Mouse (Mus musculus): ENCODE results near the gene Lonp1.
A peak's percentile ranks its signal among the peaks of the same experiment; 100 is the strongest.

The Lonp1 gene

DNA sequence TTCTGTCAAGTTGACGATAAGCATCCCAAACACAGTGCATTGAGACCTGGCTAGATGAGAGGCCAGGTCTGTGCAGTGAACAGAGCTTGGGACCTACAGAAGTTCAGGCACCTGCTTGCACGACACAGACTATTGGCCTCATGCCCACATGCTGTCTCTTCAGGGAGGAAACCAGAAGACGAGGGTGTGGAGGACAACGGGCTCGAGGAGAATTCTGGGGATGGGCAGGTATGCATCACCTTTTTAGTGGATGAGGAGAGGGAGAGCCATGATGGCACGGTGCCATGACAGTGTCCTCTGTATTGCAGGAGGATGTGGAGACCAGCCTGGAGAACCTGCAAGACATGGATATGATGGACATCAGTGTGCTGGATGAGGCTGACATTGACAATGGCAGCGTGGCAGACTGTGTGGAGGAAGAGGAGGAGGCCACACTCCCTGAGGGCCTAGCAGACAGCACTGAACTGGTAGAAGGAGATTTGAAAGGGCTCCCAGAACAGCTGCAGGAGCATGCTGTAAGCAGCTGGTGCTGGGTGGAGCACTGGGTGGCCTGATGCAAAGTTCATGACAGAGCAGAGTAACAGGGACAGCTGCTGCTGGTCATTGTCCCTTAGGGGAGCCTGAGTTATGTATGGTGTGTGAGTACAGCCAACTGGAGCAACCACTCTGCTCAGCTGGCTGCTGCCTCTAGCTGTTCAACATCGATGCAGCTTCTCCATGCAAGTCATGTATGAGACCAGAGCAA, 33.0 kb downstream of the Lonp1 start:
- DNase-seq (ENCODE audit: low read depth in 2 of 2, low spot score in 2 of 2), result no peak

DNA sequence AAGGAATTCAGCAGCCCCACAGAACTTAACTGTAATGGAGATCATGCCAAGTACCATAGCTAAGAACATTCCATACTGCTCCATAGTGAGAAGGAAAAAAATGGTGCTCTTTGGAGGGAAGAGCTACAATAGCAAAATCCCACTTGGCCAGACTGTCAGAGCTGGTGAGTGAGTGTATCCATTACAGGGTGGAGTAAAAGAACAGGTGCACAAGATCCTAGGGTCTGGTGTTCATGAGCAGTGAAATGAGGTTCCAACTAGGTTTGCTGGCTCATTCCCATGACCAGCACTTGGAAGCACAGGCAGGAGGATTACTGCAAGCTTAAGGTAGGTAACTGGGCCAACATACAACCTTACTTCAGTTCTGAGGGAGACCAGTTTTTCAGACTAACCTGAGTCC, 34.1 kb downstream of the Lonp1 start:
- DNase-seq (ENCODE audit: low read depth in 2 of 2, low spot score in 2 of 2), result no peak

DNA sequence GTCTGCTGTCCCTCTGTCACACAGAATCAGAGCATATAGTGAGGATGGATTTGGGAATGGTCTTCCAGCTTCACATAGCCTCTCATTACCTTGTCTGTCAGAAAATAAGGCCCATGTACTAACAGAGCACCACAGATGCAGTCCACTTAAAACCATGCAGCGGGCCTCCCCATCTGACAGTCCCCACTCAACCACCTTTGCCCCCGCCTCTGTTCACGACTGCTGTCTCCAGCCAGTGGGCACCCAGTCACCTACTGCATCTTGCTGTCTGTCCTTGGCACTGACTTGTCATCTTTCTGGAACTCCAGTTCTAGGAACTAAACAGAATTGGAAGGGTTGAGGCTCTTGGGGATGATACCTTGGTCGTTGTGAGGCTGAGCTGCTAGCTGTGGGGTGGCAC, 37.8 kb downstream of the Lonp1 start:
- no peak for DNase-seq (ENCODE audit: low read depth in 2 of 2, low spot score in 2 of 2)

DNA sequence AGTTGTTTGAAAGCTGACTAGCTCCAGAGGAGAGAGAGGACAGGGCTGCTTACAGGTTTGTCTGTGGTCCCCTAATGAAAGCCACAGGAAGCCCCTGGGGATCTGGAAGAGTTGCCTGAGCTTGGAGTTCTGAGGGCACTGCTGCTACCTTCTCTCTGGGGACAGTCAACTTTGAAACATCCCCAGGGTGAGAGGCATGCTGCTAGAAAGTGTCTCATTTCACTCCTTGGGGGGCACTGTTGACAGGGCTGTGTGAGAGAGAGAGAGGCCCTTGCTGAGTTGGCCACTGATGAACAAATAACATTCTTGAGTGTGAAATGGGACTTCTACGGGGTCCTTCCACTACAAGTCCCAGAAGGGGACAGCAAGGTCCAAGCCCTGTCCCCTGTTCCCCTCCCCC, 38.9 kb downstream of the Lonp1 start:
- no peak for DNase-seq (ENCODE audit: low read depth in 2 of 2, low spot score in 2 of 2)

DNA sequence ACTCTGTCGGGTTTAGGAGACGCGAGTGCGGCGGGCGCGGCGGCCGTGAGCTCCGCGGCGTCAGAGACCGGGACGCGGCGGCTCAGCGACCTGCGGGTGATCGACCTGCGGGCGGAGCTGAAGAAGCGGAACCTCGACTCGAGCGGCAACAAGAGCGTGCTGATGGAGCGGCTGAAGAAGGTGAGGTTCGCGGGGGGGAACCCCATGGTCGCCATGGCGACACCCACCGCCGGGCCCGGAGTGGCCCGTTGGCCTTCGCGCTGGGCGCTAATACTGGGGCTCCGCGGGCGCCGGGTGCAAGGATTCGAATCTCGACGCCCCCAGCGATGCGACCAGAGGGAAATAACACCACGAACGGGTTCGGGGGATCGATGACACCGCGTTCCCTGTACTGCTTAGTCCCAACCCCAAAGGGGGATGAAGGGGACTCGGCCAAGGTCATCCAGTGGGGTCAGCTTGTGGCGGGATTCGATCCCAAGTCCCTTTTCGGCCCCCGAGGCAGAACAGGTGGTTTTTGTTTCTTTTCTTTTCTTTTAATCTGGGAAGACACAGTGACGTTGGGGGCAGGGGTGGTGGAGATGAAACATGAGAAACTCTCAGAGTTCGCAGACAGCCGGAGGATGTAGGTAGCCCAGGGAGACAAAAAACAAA, 41.4 kb downstream of the Lonp1 start:
- peak in 1 of 2 experiments; percentile 59 for DNase-seq (ENCODE audit: low read depth in 2 of 2, low spot score in 2 of 2)

DNA sequence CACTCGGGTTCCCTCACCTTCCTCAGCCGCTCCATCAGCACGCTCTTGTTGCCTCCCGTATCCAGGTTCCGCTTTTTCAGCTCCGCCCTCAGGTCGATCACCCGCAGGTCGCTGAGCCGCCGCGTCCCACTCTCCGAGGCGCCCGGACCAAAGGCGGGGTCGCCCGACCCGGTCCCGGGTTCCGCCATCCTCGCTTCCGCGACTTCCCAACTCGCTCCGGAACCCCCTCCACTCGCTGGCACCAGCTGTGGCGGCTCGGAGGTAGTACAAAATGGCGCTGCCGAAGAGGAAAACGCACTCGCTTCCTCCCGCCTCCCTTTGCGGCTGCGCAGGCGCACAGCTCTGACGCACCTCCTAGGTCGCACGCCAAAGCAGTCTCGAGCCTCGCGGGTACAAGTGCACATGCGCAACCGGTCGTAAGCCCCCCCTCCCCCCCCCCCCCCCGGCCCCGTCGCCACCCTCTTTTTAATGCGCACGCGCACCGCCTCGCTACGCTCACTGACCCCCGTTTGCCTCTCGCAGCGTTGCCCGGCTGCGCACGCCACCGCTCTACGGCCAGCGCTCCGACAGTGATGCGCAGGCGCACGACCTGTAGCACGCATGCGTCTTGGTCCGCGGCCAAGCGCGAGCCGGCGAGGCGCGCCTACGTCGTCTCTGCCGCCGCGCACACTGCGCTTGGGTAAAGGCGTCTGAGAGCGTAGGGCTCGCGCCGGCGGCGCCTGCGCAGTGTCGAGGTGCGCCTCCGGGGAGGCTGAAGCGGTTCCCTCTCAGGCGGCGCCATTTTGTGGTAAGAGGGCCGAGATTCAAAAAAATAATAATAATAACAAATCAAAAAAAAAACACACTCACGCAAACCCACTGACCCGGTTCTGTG, 42.2 kb downstream of the Lonp1 start, which contains the start of the genes Safb2 and Safb:
Gene Safb2 (minus strand): TSS at position 329 of the 874 bp plus-strand sequence.
Gene Safb (plus strand): TSS at position 569 of the 874 bp plus-strand sequence.
- peak; percentile 98 to 100 for DNase-seq (ENCODE audit: low read depth in 2 of 2, low spot score in 2 of 2)

DNA sequence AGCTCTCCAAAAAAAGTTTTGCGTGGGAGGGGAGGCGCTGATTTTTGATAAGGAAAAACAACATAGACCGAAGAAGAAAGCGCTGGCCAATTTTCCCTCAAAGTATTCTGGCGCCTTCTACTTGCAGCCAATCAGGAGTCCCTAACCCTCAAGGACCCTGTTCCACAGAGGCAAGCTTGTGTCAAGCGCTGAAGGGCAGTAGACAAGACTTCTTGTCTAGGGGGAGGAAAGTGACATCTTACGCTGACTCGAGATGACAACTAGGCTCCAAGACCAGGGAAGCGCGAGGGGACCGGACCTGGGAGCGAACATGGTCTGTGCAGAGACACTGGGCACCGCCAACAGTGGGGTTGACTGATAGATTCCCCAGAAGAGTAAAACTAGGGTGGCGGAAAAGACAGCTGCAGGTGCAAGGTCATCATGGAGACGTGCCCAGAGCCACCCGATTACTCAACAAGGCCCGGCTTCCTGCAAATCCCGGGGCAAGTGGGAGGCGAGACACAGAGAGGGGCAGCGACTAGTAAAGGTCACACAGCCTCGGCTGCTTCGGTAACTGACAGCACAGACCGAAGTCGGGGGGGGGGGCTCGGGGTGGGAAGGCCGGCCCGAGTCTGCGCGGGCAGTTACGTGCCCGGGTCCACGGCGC, 43.0 kb downstream of the Lonp1 start:
- DNase-seq (ENCODE audit: low read depth in 2 of 2, low spot score in 2 of 2), result peak; percentile 20 to 42

DNA sequence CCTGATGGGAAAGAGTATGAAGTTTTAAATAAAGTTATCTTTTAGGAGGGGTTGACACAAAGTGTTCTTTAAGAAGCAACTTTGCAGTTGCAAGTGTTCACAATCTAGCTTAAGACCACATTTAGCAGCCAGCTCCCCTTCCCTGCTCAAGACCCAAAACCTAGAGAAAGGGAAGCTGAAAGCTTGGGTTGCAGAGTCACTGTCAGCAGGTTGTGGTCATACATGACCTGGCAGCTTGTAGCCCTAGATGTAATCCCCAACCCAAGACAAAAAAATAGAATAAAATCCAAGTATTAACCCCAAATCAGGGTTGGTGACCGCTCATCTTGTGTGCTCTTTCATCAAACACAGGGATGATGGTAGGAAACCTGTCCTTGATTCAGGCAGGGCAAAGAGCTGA, 43.6 kb downstream of the Lonp1 start:
- DNase-seq (ENCODE audit: low read depth in 2 of 2, low spot score in 2 of 2), result no peak

DNA sequence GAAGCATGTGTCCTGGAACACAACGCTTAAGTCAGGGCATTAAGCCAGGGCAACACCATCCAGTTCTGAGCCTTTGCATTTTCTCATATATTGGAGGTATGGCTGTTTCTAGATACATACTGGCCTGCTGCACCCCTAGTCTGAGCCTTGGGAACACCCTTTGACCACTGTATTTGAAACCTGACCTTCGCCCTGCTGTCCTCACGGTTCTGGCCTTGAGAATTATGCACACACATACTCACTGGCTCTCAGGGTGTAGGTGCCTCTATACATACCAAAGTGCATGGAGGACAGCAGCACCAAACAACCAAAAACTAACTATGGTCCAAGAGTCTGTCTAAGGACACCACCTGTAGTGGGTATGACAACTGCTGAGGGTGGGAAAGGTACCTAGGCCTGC, 53.7 kb downstream of the Lonp1 start:
- DNase-seq (ENCODE audit: low read depth in 2 of 2, low spot score in 2 of 2), result no peak

DNA sequence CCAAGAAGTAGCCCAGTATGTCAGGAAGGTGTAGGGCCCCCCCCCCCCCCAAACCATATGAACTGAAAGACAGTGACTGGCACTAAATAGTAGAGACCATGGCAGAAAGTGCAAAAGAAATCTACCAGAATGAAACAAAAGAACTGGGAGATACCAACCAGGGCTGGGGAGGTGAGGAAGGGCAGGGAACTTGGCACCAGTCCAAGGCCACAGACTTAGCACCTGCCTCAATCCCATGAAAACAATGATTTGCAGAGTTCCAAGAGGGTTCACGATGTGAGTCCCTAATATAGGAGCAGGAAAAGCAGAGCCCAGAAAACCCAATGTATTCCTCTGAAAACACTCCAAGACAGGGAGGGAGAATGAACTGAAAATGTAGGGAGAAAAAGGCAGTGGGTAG, 54.5 kb downstream of the Lonp1 start:
- DNase-seq (ENCODE audit: low read depth in 2 of 2, low spot score in 2 of 2), result no peak

DNA sequence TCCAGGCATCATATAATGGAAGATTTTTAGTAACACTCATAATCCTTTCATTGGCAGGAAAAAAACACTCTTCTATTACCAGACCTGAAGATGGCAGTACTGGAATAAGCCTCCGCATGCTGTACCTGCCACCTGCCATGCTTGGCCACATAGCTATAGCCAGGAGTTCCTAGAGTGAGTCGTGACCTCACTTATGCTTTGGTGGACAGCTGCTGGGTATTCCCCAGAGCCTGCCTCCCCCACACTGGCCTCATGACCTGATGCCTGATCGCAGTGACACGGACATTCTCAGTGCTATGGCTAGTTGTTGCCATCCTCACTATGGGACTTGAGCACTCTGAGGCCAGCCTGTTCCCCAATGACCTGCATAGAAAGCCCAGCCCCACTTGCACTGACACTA, 56.4 kb downstream of the Lonp1 start:
- no peak for DNase-seq (ENCODE audit: low read depth in 2 of 2, low spot score in 2 of 2)

DNA sequence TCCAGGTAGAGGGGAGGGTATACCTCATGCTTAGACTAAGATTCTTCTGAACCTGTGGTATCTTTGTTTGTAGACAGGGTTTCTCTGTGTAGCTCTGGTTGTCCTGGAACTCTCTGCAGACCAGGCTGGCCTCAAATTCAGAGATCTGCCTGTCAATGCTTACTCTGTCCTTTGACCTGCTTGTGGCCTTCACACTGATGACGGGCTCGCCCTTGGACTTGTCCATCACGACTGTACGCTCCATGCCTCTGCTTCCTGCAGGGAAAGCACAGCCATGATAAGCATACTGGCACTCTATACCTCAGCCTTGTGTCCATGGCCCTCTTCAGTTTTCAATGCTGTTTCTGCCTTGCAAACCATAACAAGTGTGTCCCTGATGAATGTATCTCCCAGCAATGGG, 59.3 kb downstream of the Lonp1 start:
- DNase-seq (ENCODE audit: low read depth in 2 of 2, low spot score in 2 of 2), result no peak

DNA sequence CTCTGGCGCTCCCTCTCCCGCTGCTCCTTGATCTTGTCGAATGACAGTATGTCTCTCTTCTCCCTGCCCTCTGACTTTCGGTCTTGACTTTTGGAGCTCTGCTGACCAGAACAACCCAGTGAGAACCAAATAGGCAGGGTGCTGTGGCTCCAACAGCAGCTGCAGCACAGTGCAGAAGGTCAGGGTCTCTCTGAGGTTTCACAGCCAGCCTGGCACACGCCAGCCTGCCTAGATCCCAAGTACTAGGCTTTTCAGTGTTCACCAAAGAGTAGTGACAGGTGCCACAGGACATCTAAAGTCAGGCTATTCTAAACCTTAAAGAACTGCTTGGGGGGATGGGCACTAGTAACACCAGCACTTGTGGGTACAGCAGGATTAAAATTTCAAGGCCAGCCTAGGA, 59.8 kb downstream of the Lonp1 start:
- no peak for DNase-seq (ENCODE audit: low read depth in 2 of 2, low spot score in 2 of 2)

DNA sequence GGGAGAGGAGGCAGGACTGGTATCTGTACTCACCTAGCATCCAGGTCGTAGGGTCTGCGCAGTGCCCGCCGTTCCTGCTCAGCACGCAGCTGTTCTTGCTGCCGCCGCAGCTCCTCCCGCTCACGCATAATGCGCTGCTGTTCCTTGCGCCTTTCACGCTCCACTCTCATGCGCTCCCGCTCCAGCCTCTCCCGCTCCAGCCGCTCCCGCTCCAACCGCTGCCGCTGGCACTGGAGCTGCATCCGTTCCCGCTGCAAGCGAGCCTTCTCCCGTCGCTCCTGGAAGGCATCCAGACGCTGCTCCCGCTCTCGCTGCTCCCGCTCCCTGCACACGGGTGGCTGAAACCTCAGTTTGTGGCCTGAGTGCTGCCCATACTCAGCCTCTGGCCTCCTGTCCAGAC, 60.4 kb downstream of the Lonp1 start:
- DNase-seq (ENCODE audit: low read depth in 2 of 2, low spot score in 2 of 2), result no peak

Measured in CD8-positive naive resting alpha-beta T cell, adult 2 months (primary cell).